Mouse (Mus musculus) adrenal gland, postnatal 4 days (tissue): ENCODE data around the gene Glyctk. TPM values are rescaled to one million over a fixed set of nuclear protein-coding genes. Genes with fewer than 3 reads are reported as not detected.

Source experiments
- DNase-seq, 2 experiments: peaks; one replicate each; pipeline ENCODE4 v3.0.0; 2021 to 2022; ENCODE audit warnings: low spot score in 2 of 2, mixed read lengths in 2 of 2
- total RNA-seq, 2 experiments: library from RNA; stranded (reverse); gene quantifications; 2 replicates each; pipeline ENCODE4 v1.2.3; 2021

Glyctk gene
- total RNA-seq, 2 experiments from 2014 or later = 8.4 to 14.2 TPM

- no peak for DNase-seq
Observed at GRCm38 (mm10) chr9:106148541-106149398, 9.2 kb downstream of the Glyctk start.

- DNase-seq = no peak
Observed at GRCm38 (mm10) chr9:106147851-106148431, 10.0 kb downstream of the Glyctk start.

- DNase-seq = no peak
Observed at GRCm38 (mm10) chr9:106147281-106147680, 10.7 kb downstream of the Glyctk start.

GRCm38 (mm10) chr9:106145582-106145981 is 12.4 kb downstream of the Glyctk start:
- no peak for DNase-seq

GRCm38 (mm10) chr9:106144176-106144575 is 13.8 kb downstream of the Glyctk start:
- DNase-seq = no peak

- no peak for DNase-seq
Observed at GRCm38 (mm10) chr9:106141955-106142354, 16.0 kb downstream of the Glyctk start.

GRCm38 (mm10) chr9:106139763-106140162 is 18.2 kb downstream of the Glyctk start:
- DNase-seq = no peak

- DNase-seq = no peak
Observed at GRCm38 (mm10) chr9:106137671-106138216, 20.2 kb downstream of the Glyctk start.

- no peak for DNase-seq
Observed at GRCm38 (mm10) chr9:106130250-106130649, 27.7 kb downstream of the Glyctk start.

- no peak for DNase-seq
Observed at GRCm38 (mm10) chr9:106129072-106129471, 28.9 kb downstream of the Glyctk start.

GRCm38 (mm10) chr9:106126786-106127251 is 31.1 kb downstream of the Glyctk start:
- no peak for DNase-seq

- DNase-seq = no peak
Observed at GRCm38 (mm10) chr9:106123599-106123998, 34.3 kb downstream of the Glyctk start.

- no peak for DNase-seq
Observed at GRCm38 (mm10) chr9:106119075-106119474, 38.9 kb downstream of the Glyctk start.

GRCm38 (mm10) chr9:106115801-106116424 is 42.0 kb downstream of the Glyctk start:
- DNase-seq = no peak

GRCm38 (mm10) chr9:106112770-106113423 is 45.0 kb downstream of the Glyctk start:
- DNase-seq = peak; percentile 27 to 36

GRCm38 (mm10) chr9:106106241-106106640 is 51.7 kb downstream of the Glyctk start:
- no peak for DNase-seq

GRCm38 (mm10) chr9:106104401-106104800 is 53.5 kb downstream of the Glyctk start:
- no peak for DNase-seq
